Comparison of ENCODE assay signal across 23 mouse cellular contexts in genomic region chr14:60910506-60911444, GRCm38 (mm10).
DNase-seq lines count a peak whose midpoint lies in the region; ATAC-seq and TF ChIP-seq lines count a peak whose summit lies in the region.
"Had no signal": no experiment of that assay in that cellular context is flagged by ENCODE, and none has a peak within 500 bp of the region (broad histone marks: within the 10 kb centered on the region; RNA-seq: fewer than 3 reads in every experiment).

No protein-coding gene starts in this region.

- TF ChIP-seq POLR2A in liver, adult 2 months (IDR thresholded peaks at IDR 0.05; ENCODE audit: extremely low read depth, insufficient read depth, low read length) = no peak

- no peaks in the 10 kb centered on the region for H3K79me2 ChIP-seq in liver, adult 2 months (ENCODE audit: control insufficient read depth, insufficient read depth, low read length)

- H3K9ac ChIP-seq in forebrain, postnatal 0 days = no peak overlapping the region
- H3K9ac ChIP-seq in forebrain, embryonic 16.5 days (replicated peaks; ENCODE audit: low read depth, low read length) = no peak overlapping the region
- H3K9ac ChIP-seq in liver, adult 2 months (ENCODE audit: low read depth, low read length) = no peak overlapping the region
- no peak overlapping the region for H3K9ac ChIP-seq in embryonic facial prominence, embryonic 15.5 days
- H3K9ac ChIP-seq: embryonic facial prominence, embryonic 12.5 days; hindbrain, embryonic 15.5 days; limb, embryonic 12.5 days; liver, embryonic 14.5 days; midbrain, embryonic 13.5 days; neural tube, embryonic 13.5 days; stomach, embryonic 15.5 days had no signal

- H3K4me1 ChIP-seq in forebrain, postnatal 0 days (ENCODE audit: insufficient read depth) = no peaks in the 10 kb centered on the region
- H3K4me1 ChIP-seq in forebrain, embryonic 16.5 days (replicated peaks; ENCODE audit: control insufficient read depth, insufficient read depth, low read length) = no peaks in the 10 kb centered on the region
- peaks cover 14% of the 10 kb centered on the region for H3K4me1 ChIP-seq in liver, adult 2 months (ENCODE audit: control insufficient read depth, insufficient read depth, low read length)
- H3K4me1 ChIP-seq in embryonic facial prominence, embryonic 15.5 days = peaks cover 9% of the 10 kb centered on the region

- H3K36me3 ChIP-seq in forebrain, postnatal 0 days (ENCODE audit: insufficient read depth) = no peaks in the 10 kb centered on the region
- no peaks in the 10 kb centered on the region for H3K36me3 ChIP-seq in forebrain, embryonic 16.5 days (ENCODE audit: control insufficient read depth, insufficient read depth)
- H3K36me3 ChIP-seq in liver, adult 2 months (ENCODE audit: control insufficient read depth, insufficient read depth, low read length) = no peaks in the 10 kb centered on the region
- H3K36me3 ChIP-seq in embryonic facial prominence, embryonic 15.5 days = no peaks in the 10 kb centered on the region
- H3K36me3 ChIP-seq: embryonic facial prominence, embryonic 12.5 days; hindbrain, embryonic 15.5 days; limb, embryonic 12.5 days; midbrain, embryonic 13.5 days; neural tube, embryonic 13.5 days; stomach, embryonic 15.5 days had no signal

- no peaks in the 10 kb centered on the region for H3K9me3 ChIP-seq in forebrain, postnatal 0 days (ENCODE audit: low read length)
- no peaks in the 10 kb centered on the region for H3K9me3 ChIP-seq in forebrain, embryonic 16.5 days (ENCODE audit: control insufficient read depth, low read length)
- no peaks in the 10 kb centered on the region for H3K9me3 ChIP-seq in embryonic facial prominence, embryonic 15.5 days (replicated peaks)
- H3K9me3 ChIP-seq: embryonic facial prominence, embryonic 12.5 days; hindbrain, embryonic 15.5 days; limb, embryonic 12.5 days; midbrain, embryonic 13.5 days; neural tube, embryonic 13.5 days; stomach, embryonic 15.5 days had no signal

- no peak overlapping the region for H3K4me3 ChIP-seq in forebrain, postnatal 0 days (ENCODE audit: low read depth, low read length)
- H3K4me3 ChIP-seq in forebrain, embryonic 16.5 days (replicated peaks; ENCODE audit: low read length) = no peak overlapping the region
- H3K4me3 ChIP-seq in liver, adult 2 months (ENCODE audit: insufficient read depth, low read depth, low read length) = no peak overlapping the region
- H3K4me3 ChIP-seq in embryonic facial prominence, embryonic 15.5 days (replicated peaks) = no peak overlapping the region
- H3K4me3 ChIP-seq: embryonic facial prominence, embryonic 12.5 days; gastrocnemius, adult 2 months; hindbrain, embryonic 15.5 days; limb, embryonic 12.5 days; midbrain, embryonic 13.5 days; neural tube, embryonic 13.5 days; stomach, embryonic 15.5 days had no signal

- TF ChIP-seq CTCF in forebrain, postnatal 0 days (IDR thresholded peaks at IDR 0.05; ENCODE audit: low read depth) = no peak
- TF ChIP-seq CTCF in liver, adult 2 months (IDR thresholded peaks at IDR 0.05; ENCODE audit: low read depth, low read length) = no peak

- H3K27ac ChIP-seq in forebrain, postnatal 0 days (ENCODE audit: low read depth, low read length) = no peak overlapping the region
- H3K27ac ChIP-seq in forebrain, embryonic 16.5 days (ENCODE audit: low read length) = no peak overlapping the region
- H3K27ac ChIP-seq in liver, adult 2 months (replicated peaks; ENCODE audit: insufficient read depth, low read depth, low read length) = 0 out of 2 replicates have a peak overlapping the region, but pooled peaks have one; percentile 16
- peak overlapping the region; percentile 58; the same call in 1 of the 2 replicates for H3K27ac ChIP-seq in embryonic facial prominence, embryonic 15.5 days (replicated peaks)
- H3K27ac ChIP-seq: embryonic facial prominence, embryonic 12.5 days; gastrocnemius, adult 2 months; hindbrain, embryonic 15.5 days; limb, embryonic 12.5 days; liver, embryonic 14.5 days; midbrain, embryonic 13.5 days; neural tube, embryonic 13.5 days; stomach, embryonic 15.5 days had no signal

- H3K27me3 ChIP-seq in forebrain, postnatal 0 days (ENCODE audit: insufficient read depth, low read length) = no peaks in the 10 kb centered on the region
- no peaks in the 10 kb centered on the region for H3K27me3 ChIP-seq in forebrain, embryonic 16.5 days (replicated peaks; ENCODE audit: control insufficient read depth, insufficient read depth, low read length)
- H3K27me3 ChIP-seq in liver, adult 2 months (ENCODE audit: control insufficient read depth, insufficient read depth, low read length) = no peaks in the 10 kb centered on the region
- H3K27me3 ChIP-seq in embryonic facial prominence, embryonic 15.5 days = no peaks in the 10 kb centered on the region
- H3K27me3 ChIP-seq: embryonic facial prominence, embryonic 12.5 days; hindbrain, embryonic 15.5 days; limb, embryonic 12.5 days; midbrain, embryonic 13.5 days; neural tube, embryonic 13.5 days; stomach, embryonic 15.5 days had no signal

- 0 out of 2 replicates have a peak, but pooled peaks have one; percentile 27 for ATAC-seq in forebrain, postnatal 0 days
- no peak for ATAC-seq in forebrain, embryonic 16.5 days
- no peak; the same call in 1 of the 2 replicates for ATAC-seq in embryonic facial prominence, embryonic 15.5 days (ENCODE audit: insufficient number of reproducible peaks, low FRiP score, low TSS enrichment, low read depth)
- ATAC-seq: CD4-positive, CD25-positive, alpha-beta regulatory T cell, adult 4 months; midbrain, embryonic 13.5 days had no signal

- no peak overlapping the region for H3K4me2 ChIP-seq in forebrain, postnatal 0 days (ENCODE audit: low read depth)
- no peak overlapping the region for H3K4me2 ChIP-seq in forebrain, embryonic 16.5 days (ENCODE audit: low read length)
- H3K4me2 ChIP-seq in embryonic facial prominence, embryonic 15.5 days (replicated peaks) = no peak overlapping the region
- H3K4me2 ChIP-seq: embryonic facial prominence, embryonic 12.5 days; hindbrain, embryonic 15.5 days; limb, embryonic 12.5 days; midbrain, embryonic 13.5 days; neural tube, embryonic 13.5 days; stomach, embryonic 15.5 days had no signal

- no peak for DNase-seq in forebrain, postnatal 0 days
- peak; percentile 41 for DNase-seq in liver, adult 2 months (ENCODE audit: extremely low read depth, low read depth, low spot score)
- DNase-seq in liver = no peak
- DNase-seq in lung, postnatal 36 days = peak; percentile 17
- DNase-seq in testis, postnatal 10 days (ENCODE audit: low spot score) = no peak
- no peak for DNase-seq in cerebellum, adult 11-12 months
- DNase-seq: adrenal gland, postnatal 36 days; cerebellum, adult 9-10 months; gastrocnemius, adult 2 months; heart, postnatal 36 days; kidney, adult 11 months; kidney, postnatal 4 days; right cerebral cortex, postnatal 14 days had no signal

- WGBS in forebrain, postnatal 0 days = 89% methylated on average over 12 of the region's 12 CpGs
- 93% methylated on average over 12 of the region's 12 CpGs for WGBS in forebrain, embryonic 16.5 days
- WGBS in liver, adult 2 months = 86% methylated on average over 12 of the region's 12 CpGs
- WGBS in embryonic facial prominence, embryonic 15.5 days = 50% methylated on average over 12 of the region's 12 CpGs

Comparison
In these comparisons a context has a peak if more than half of its experiments do, and no peak if none do; other contexts are left out.
1. DNase-seq: peak in liver, adult 2 months (single experiment) and lung, postnatal 36 days (single experiment); none in forebrain, postnatal 0 days (single experiment), liver (single experiment), testis, postnatal 10 days (single experiment) and cerebellum, adult 11-12 months (single experiment).
2. H3K27ac ChIP-seq: peak in liver, adult 2 months (single experiment) and embryonic facial prominence, embryonic 15.5 days (single experiment); none in forebrain, postnatal 0 days (single experiment) and forebrain, embryonic 16.5 days (single experiment).